Mouse (Mus musculus): Measurements from ENCODE around the gene Itprip. TPM values are rescaled to one million over a fixed set of nuclear protein-coding genes. Genes with fewer than 3 reads are reported as not detected.

Gene Itprip
- total RNA-seq, 2 experiments from 2014 or later: 8.8 to 22.0 TPM

GRCm38 (mm10) chr19:47890489-47891130 lies 28.5 kb downstream of the Itprip start:
- ATAC-seq (replicated peaks; ENCODE audit: low FRiP score, low TSS enrichment, poor library complexity, severe bottlenecking): no peak; the same call in 1 of the 2 replicates

GRCm38 (mm10) chr19:47888037-47888436 lies 31.1 kb downstream of the Itprip start:
- ATAC-seq (replicated peaks; ENCODE audit: low FRiP score, low TSS enrichment, poor library complexity, severe bottlenecking): no peak

GRCm38 (mm10) chr19:47887417-47887816 lies 31.7 kb downstream of the Itprip start:
- peak; percentile 35; the same call in 1 of the 2 replicates for ATAC-seq (replicated peaks; ENCODE audit: low FRiP score, low TSS enrichment, poor library complexity, severe bottlenecking)

GRCm38 (mm10) chr19:47886617-47887016 lies 32.5 kb downstream of the Itprip start:
- no peak for ATAC-seq (replicated peaks; ENCODE audit: low FRiP score, low TSS enrichment, poor library complexity, severe bottlenecking)

GRCm38 (mm10) chr19:47885886-47886285 lies 33.2 kb downstream of the Itprip start:
- 0 out of 2 replicates have a peak, but pooled peaks have one; percentile 43 for ATAC-seq (replicated peaks; ENCODE audit: low FRiP score, low TSS enrichment, poor library complexity, severe bottlenecking)

GRCm38 (mm10) chr19:47885191-47885743 lies 33.8 kb downstream of the Itprip start:
- ATAC-seq (replicated peaks; ENCODE audit: low FRiP score, low TSS enrichment, poor library complexity, severe bottlenecking): no peak

GRCm38 (mm10) chr19:47884296-47885085 lies 34.6 kb downstream of the Itprip start:
- no peak for ATAC-seq (replicated peaks; ENCODE audit: low FRiP score, low TSS enrichment, poor library complexity, severe bottlenecking)

- no peak for ATAC-seq (replicated peaks; ENCODE audit: low FRiP score, low TSS enrichment, poor library complexity, severe bottlenecking)
Observed at GRCm38 (mm10) chr19:47882882-47883254, 36.2 kb downstream of the Itprip start.

- ATAC-seq (replicated peaks; ENCODE audit: low FRiP score, low TSS enrichment, poor library complexity, severe bottlenecking): peak; percentile 84
Observed at GRCm38 (mm10) chr19:47882151-47882881, 36.8 kb downstream of the Itprip start.

- ATAC-seq (replicated peaks; ENCODE audit: low FRiP score, low TSS enrichment, poor library complexity, severe bottlenecking): no peak
Observed at GRCm38 (mm10) chr19:47881538-47881937, 37.6 kb downstream of the Itprip start.

GRCm38 (mm10) chr19:47876252-47876651 lies 42.8 kb downstream of the Itprip start:
- ATAC-seq (replicated peaks; ENCODE audit: low FRiP score, low TSS enrichment, poor library complexity, severe bottlenecking): no peak

GRCm38 (mm10) chr19:47871515-47871914 lies 47.6 kb downstream of the Itprip start:
- peak; percentile 65 for ATAC-seq (replicated peaks; ENCODE audit: low FRiP score, low TSS enrichment, poor library complexity, severe bottlenecking)

GRCm38 (mm10) chr19:47870102-47870666 lies 48.9 kb downstream of the Itprip start:
- no peak for ATAC-seq (replicated peaks; ENCODE audit: low FRiP score, low TSS enrichment, poor library complexity, severe bottlenecking)

- ATAC-seq (replicated peaks; ENCODE audit: low FRiP score, low TSS enrichment, poor library complexity, severe bottlenecking): no peak
Observed at GRCm38 (mm10) chr19:47869516-47869915, 49.6 kb downstream of the Itprip start.

GRCm38 (mm10) chr19:47868951-47869350 lies 50.1 kb downstream of the Itprip start:
- no peak for ATAC-seq (replicated peaks; ENCODE audit: low FRiP score, low TSS enrichment, poor library complexity, severe bottlenecking)

GRCm38 (mm10) chr19:47867628-47868175 lies 51.4 kb downstream of the Itprip start:
- ATAC-seq (replicated peaks; ENCODE audit: low FRiP score, low TSS enrichment, poor library complexity, severe bottlenecking): no peak

GRCm38 (mm10) chr19:47865353-47865947 lies 53.6 kb downstream of the Itprip start, which contains the start of gene Gsto2:
Gene Gsto2 (plus strand): TSS chr19:47865534.
- ATAC-seq (replicated peaks; ENCODE audit: low FRiP score, low TSS enrichment, poor library complexity, severe bottlenecking): peak; percentile 100

- no peak for ATAC-seq (replicated peaks; ENCODE audit: low FRiP score, low TSS enrichment, poor library complexity, severe bottlenecking)
Observed at GRCm38 (mm10) chr19:47864721-47865120, 54.4 kb downstream of the Itprip start.

GRCm38 (mm10) chr19:47864051-47864450 lies 55.0 kb downstream of the Itprip start:
- no peak for ATAC-seq (replicated peaks; ENCODE audit: low FRiP score, low TSS enrichment, poor library complexity, severe bottlenecking)
